8 mouse cellular contexts compared by ENCODE assay signal in genomic region chr10:80199440-80200008, GRCm38 (mm10). TPM values are rescaled to one million over a fixed set of nuclear protein-coding genes. Genes with fewer than 3 reads are reported as not detected.
DNase-seq lines count a peak whose midpoint lies in the region; ATAC-seq and TF ChIP-seq lines count a peak whose summit lies in the region.

No protein-coding gene starts in this region.

- no peaks in the 10 kb centered on the region for H3K36me3 ChIP-seq in intestine, embryonic 16.5 days (ENCODE audit: control insufficient read depth, insufficient read depth, low read length)
- H3K36me3 ChIP-seq in midbrain, embryonic 13.5 days, result no peaks in the 10 kb centered on the region
- H3K36me3 ChIP-seq in small intestine, adult 2 months (ENCODE audit: control insufficient read depth, insufficient read depth, low read length), result no peaks in the 10 kb centered on the region

- no peaks in the 10 kb centered on the region for H3K9me3 ChIP-seq in intestine, embryonic 16.5 days (ENCODE audit: control insufficient read depth, low read length)
- no peaks in the 10 kb centered on the region for H3K9me3 ChIP-seq in midbrain, embryonic 13.5 days

- 51% methylated on average over 3 of the region's 3 CpGs for WGBS in intestine, embryonic 16.5 days
- WGBS in midbrain, embryonic 13.5 days, result 48% methylated on average over 3 of the region's 3 CpGs
- WGBS in small intestine, adult 2 months, result 47% methylated on average over 3 of the region's 3 CpGs

- ATAC-seq in frontal cortex, adult (ENCODE audit: low TSS enrichment), result peak; percentile 89
- ATAC-seq in granulocyte monocyte progenitor cell, adult 5-6 weeks (replicated peaks; ENCODE audit: poor library complexity, severe bottlenecking), result peak; percentile 98
- peak; percentile 83 for ATAC-seq in intestine, embryonic 16.5 days
- peak; percentile 76 for ATAC-seq in midbrain, embryonic 13.5 days

- no peaks in the 10 kb centered on the region for H3K4me1 ChIP-seq in intestine, embryonic 16.5 days (ENCODE audit: control insufficient read depth, insufficient read depth, low read length)
- H3K4me1 ChIP-seq in midbrain, embryonic 13.5 days (replicated peaks), result peaks cover 53% of the 10 kb centered on the region
- no peaks in the 10 kb centered on the region for H3K4me1 ChIP-seq in small intestine, adult 2 months (ENCODE audit: control insufficient read depth, insufficient read depth, insufficient read length, low read length)

- intact Hi-C loops in left cerebral cortex, postnatal 4 days (cut with DNase I), result no loop called here

- no peak overlapping the region for H3K4me3 ChIP-seq in intestine, embryonic 16.5 days (ENCODE audit: low read length)
- no peak overlapping the region for H3K4me3 ChIP-seq in midbrain, embryonic 13.5 days (replicated peaks)
- H3K4me3 ChIP-seq in small intestine, adult 2 months (ENCODE audit: low read depth, low read length), result no peak overlapping the region

- H3K27me3 ChIP-seq in intestine, embryonic 16.5 days (replicated peaks; ENCODE audit: control insufficient read depth, insufficient read depth, low read length), result no peaks in the 10 kb centered on the region
- no peaks in the 10 kb centered on the region for H3K27me3 ChIP-seq in midbrain, embryonic 13.5 days
- H3K27me3 ChIP-seq in small intestine, adult 2 months (ENCODE audit: control insufficient read depth, insufficient read depth, low read length), result no peaks in the 10 kb centered on the region

- no peak overlapping the region for H3K27ac ChIP-seq in intestine, embryonic 16.5 days (ENCODE audit: low read length)
- peak overlapping the region; percentile 70 for H3K27ac ChIP-seq in midbrain, embryonic 13.5 days
- H3K27ac ChIP-seq in small intestine, adult 2 months (ENCODE audit: insufficient read depth, low read depth, low read length), result no peak overlapping the region

- TF ChIP-seq POLR2A in small intestine, adult 2 months (IDR thresholded peaks at IDR 0.05; ENCODE audit: low read depth, low read length), result no peak

- DNase-seq in frontal cortex, postnatal 14 days (ENCODE audit: low spot score in 2 of 2), result no peak
- DNase-seq in embryo, embryonic 10.5 days (ENCODE audit: low spot score), result peak; percentile 95
- peak; percentile 89 for DNase-seq in left cerebral cortex, postnatal 4 days

- no peak overlapping the region for H3K9ac ChIP-seq in intestine, embryonic 16.5 days (ENCODE audit: low read depth, low read length)
- H3K9ac ChIP-seq in midbrain, embryonic 13.5 days (replicated peaks), result no peak overlapping the region

- no peak overlapping the region for H3K4me2 ChIP-seq in intestine, embryonic 16.5 days (ENCODE audit: low read depth, low read length)
- H3K4me2 ChIP-seq in midbrain, embryonic 13.5 days (replicated peaks), result no peak overlapping the region

- peak; percentile 90 for TF ChIP-seq CTCF in small intestine, adult 2 months (IDR thresholded peaks at IDR 0.05; ENCODE audit: extremely low read depth, insufficient read length, insufficient replicate concordance, low read depth, low read length)

RNA-seq across cellular contexts. Expression of gene Efna2, which starts 20.2 kb away (rescaled TPM):
- total RNA-seq in granulocyte monocyte progenitor cell, adult 5-6 weeks (2014; fragmentation: Nextera tagmentation), result not detected in 2 replicates
- 0.05 TPM in 1 of 2 replicates, not detected in the other for total RNA-seq in granulocyte monocyte progenitor cell, adult 5-6 weeks (2017)
- polyA plus RNA-seq in intestine, embryonic 16.5 days (2015; fragmentation: Nextera tagmentation; extraction: Ambion mirVana), result 7.4 and 8.1 TPM in 2 replicates
- 10 to 100 TPM; 25.5 to 28.6 TPM for total RNA-seq in left cerebral cortex, postnatal 4 days (2021)
- 34.5 and 41.3 TPM in 2 replicates for polyA plus RNA-seq in midbrain, embryonic 13.5 days (2015; fragmentation: Nextera tagmentation; extraction: Ambion mirVana)
- 1.5 and 1.8 TPM in 2 replicates for polyA plus RNA-seq in small intestine, adult 2 months (2012; rRNA removed)

RNA-seq across cellular contexts. Expression of gene Mum1, which starts 26.7 kb away (rescaled TPM):
- total RNA-seq in granulocyte monocyte progenitor cell, adult 5-6 weeks (2014; fragmentation: Nextera tagmentation), result 52.6 and 53.1 TPM in 2 replicates
- total RNA-seq in granulocyte monocyte progenitor cell, adult 5-6 weeks (2017), result 30.6 and 31.0 TPM in 2 replicates
- 40.9 and 42.4 TPM in 2 replicates for polyA plus RNA-seq in intestine, embryonic 16.5 days (2015; fragmentation: Nextera tagmentation; extraction: Ambion mirVana)
- 10 to 100 TPM; 53.9 to 55.2 TPM for total RNA-seq in left cerebral cortex, postnatal 4 days (2021)
- 91.4 and 98.4 TPM in 2 replicates for polyA plus RNA-seq in midbrain, embryonic 13.5 days (2015; fragmentation: Nextera tagmentation; extraction: Ambion mirVana)
- 11.6 and 23.7 TPM in 2 replicates for polyA plus RNA-seq in small intestine, adult 2 months (2012; rRNA removed)

RNA-seq across cellular contexts. Expression of gene 1600002K03Rik, which starts 26.8 kb away (rescaled TPM):
- 17.2 and 43.4 TPM in 2 replicates for total RNA-seq in granulocyte monocyte progenitor cell, adult 5-6 weeks (2014; fragmentation: Nextera tagmentation)
- total RNA-seq in granulocyte monocyte progenitor cell, adult 5-6 weeks (2017), result 11.2 and 11.5 TPM in 2 replicates
- 23.6 TPM in 2 replicates for polyA plus RNA-seq in intestine, embryonic 16.5 days (2015; fragmentation: Nextera tagmentation; extraction: Ambion mirVana)
- 1 to 10 TPM; 6.0 to 6.1 TPM for total RNA-seq in left cerebral cortex, postnatal 4 days (2021)
- polyA plus RNA-seq in midbrain, embryonic 13.5 days (2015; fragmentation: Nextera tagmentation; extraction: Ambion mirVana), result 11.9 and 14.5 TPM in 2 replicates
- 6.8 and 9.0 TPM in 2 replicates for polyA plus RNA-seq in small intestine, adult 2 months (2012; rRNA removed)

RNA-seq across cellular contexts. Expression of gene Cirbp, which starts 33.7 kb away (rescaled TPM):
- total RNA-seq in granulocyte monocyte progenitor cell, adult 5-6 weeks (2014; fragmentation: Nextera tagmentation), result 25.3 and 70.7 TPM in 2 replicates
- total RNA-seq in granulocyte monocyte progenitor cell, adult 5-6 weeks (2017), result 36.8 and 40.7 TPM in 2 replicates
- 53.2 and 62.6 TPM in 2 replicates for polyA plus RNA-seq in intestine, embryonic 16.5 days (2015; fragmentation: Nextera tagmentation; extraction: Ambion mirVana)
- 100 to 1,000 TPM; 211 to 228 TPM for total RNA-seq in left cerebral cortex, postnatal 4 days (2021)
- polyA plus RNA-seq in midbrain, embryonic 13.5 days (2015; fragmentation: Nextera tagmentation; extraction: Ambion mirVana), result 354 and 412 TPM in 2 replicates
- polyA plus RNA-seq in small intestine, adult 2 months (2012; rRNA removed), result 18.5 and 48.0 TPM in 2 replicates

RNA-seq across cellular contexts. Expression of gene Ndufs7, which starts 49.4 kb away (rescaled TPM):
- 109 and 191 TPM in 2 replicates for total RNA-seq in granulocyte monocyte progenitor cell, adult 5-6 weeks (2014; fragmentation: Nextera tagmentation)
- 97.9 and 124 TPM in 2 replicates for total RNA-seq in granulocyte monocyte progenitor cell, adult 5-6 weeks (2017)
- polyA plus RNA-seq in intestine, embryonic 16.5 days (2015; fragmentation: Nextera tagmentation; extraction: Ambion mirVana), result 604 and 616 TPM in 2 replicates
- 100 to 1,000 TPM; 124 to 125 TPM for total RNA-seq in left cerebral cortex, postnatal 4 days (2021)
- polyA plus RNA-seq in midbrain, embryonic 13.5 days (2015; fragmentation: Nextera tagmentation; extraction: Ambion mirVana), result 244 and 265 TPM in 2 replicates
- 800 and 1,176 TPM in 2 replicates for polyA plus RNA-seq in small intestine, adult 2 months (2012; rRNA removed)

Comparison
In these comparisons a context has a peak if more than half of its experiments do, and no peak if none do; other contexts are left out.
1. DNase-seq: peak in embryo, embryonic 10.5 days (single experiment) and left cerebral cortex, postnatal 4 days (single experiment); none in frontal cortex, postnatal 14 days (0 of 2).
2. Peak in every context shown above with its lines, with median percentiles within 50 percentile points of each other: ATAC-seq.